Mouse (Mus musculus) hematopoietic stem cell, adult 5-6 weeks (primary cell): ENCODE results near the gene Csrnp2. TPM values are rescaled to one million over a fixed set of nuclear protein-coding genes. Genes with fewer than 3 reads are reported as not detected.
A peak's percentile ranks its signal among the peaks of the same experiment; 100 is the strongest.

ENCODE experiments used
- ATAC-seq, 2 experiments: fragments of 125-278 bp in 1 of 2; replicated peaks in 1 of 2; 2 replicates each; pipeline ENCODE4 v1.8.0; 2016 to 2017; ENCODE audit warnings: inconsistent platforms in 2 of 2, mild to moderate bottlenecking in 2 of 2, moderate number of reproducible peaks in 2 of 2, low read depth in 1 of 2, moderate TSS enrichment in 1 of 2; ENCODE audit not compliant: low FRiP score in 2 of 2, poor library complexity in 2 of 2, severe bottlenecking in 2 of 2, insufficient read depth in 1 of 2, low TSS enrichment in 1 of 2
- total RNA-seq: library from RNA; stranded (forward); fragments of 172-1452, 232-1000 nt; gene quantifications from 2 replicates; pipeline ENCODE4 v1.2.3, GENCODE M21; 2017

Gene Csrnp2
- total RNA-seq, 1 experiment from 2014 or later, result 5.0 TPM

- no peak for ATAC-seq
These were observed 8.2 kb downstream of the Csrnp2 start for GRCm38 (mm10) chr15:100487050-100487449.

- ATAC-seq, result no peak
These were observed 8.8 kb downstream of the Csrnp2 start for GRCm38 (mm10) chr15:100486450-100486849.

GRCm38 (mm10) chr15:100485576-100485975, 9.7 kb downstream of the Csrnp2 start:
- no peak for ATAC-seq

- ATAC-seq, result no peak
These were observed 16.4 kb downstream of the Csrnp2 start for GRCm38 (mm10) chr15:100478925-100479324.

GRCm38 (mm10) chr15:100478351-100478750, 16.9 kb downstream of the Csrnp2 start:
- no peak for ATAC-seq

- ATAC-seq, result no peak
These were observed 21.3 kb downstream of the Csrnp2 start for GRCm38 (mm10) chr15:100473926-100474503.

- ATAC-seq, result no peak
These were observed 25.3 kb downstream of the Csrnp2 start for GRCm38 (mm10) chr15:100470037-100470436.

- peak in 1 of 2 experiments; percentile 12; a peak in 2 of 4 replicates for ATAC-seq
These were observed 26.1 kb downstream of the Csrnp2 start for GRCm38 (mm10) chr15:100469189-100469545.

GRCm38 (mm10) chr15:100468295-100469188, 26.7 kb downstream of the Csrnp2 start, which contains the start of gene Letmd1:
Letmd1 (plus strand) TSS chr15:100469023.
- ATAC-seq, result peak; percentile 85 to 92

- ATAC-seq, result no peak
These were observed 27.6 kb downstream of the Csrnp2 start for GRCm38 (mm10) chr15:100467738-100468137.

- no peak for ATAC-seq
These were observed 29.9 kb downstream of the Csrnp2 start for GRCm38 (mm10) chr15:100465432-100465831.

GRCm38 (mm10) chr15:100463712-100464111, 31.6 kb downstream of the Csrnp2 start:
- ATAC-seq, result no peak

GRCm38 (mm10) chr15:100462086-100462485, 33.2 kb downstream of the Csrnp2 start:
- no peak for ATAC-seq

- ATAC-seq, result peak; percentile 39 to 46; a peak in 1 of 4 replicates
These were observed 33.6 kb downstream of the Csrnp2 start for GRCm38 (mm10) chr15:100461646-100462045.

GRCm38 (mm10) chr15:100460942-100461341, 34.3 kb downstream of the Csrnp2 start:
- peak; percentile 81 to 82 for ATAC-seq

- ATAC-seq, result peak; percentile 39 to 44; a peak in 2 of 4 replicates
These were observed 37.2 kb downstream of the Csrnp2 start for GRCm38 (mm10) chr15:100458055-100458454.

- peak; percentile 62 to 85 for ATAC-seq
These were observed 37.9 kb downstream of the Csrnp2 start for GRCm38 (mm10) chr15:100457340-100457739.

- ATAC-seq, result no peak
These were observed 38.8 kb downstream of the Csrnp2 start for GRCm38 (mm10) chr15:100456356-100456991.
